Mouse (Mus musculus) stomach, embryonic 15.5 days (tissue): Measurements from ENCODE around the gene Slc25a48. TPM values are rescaled to one million over a fixed set of nuclear protein-coding genes. Genes with fewer than 3 reads are reported as not detected.

Experiments used
- ATAC-seq: fragments of 200-750 bp; cut with Nextera tagmentation; 2 replicates; pipeline ENCODE4 v1.8.0; 2017; ENCODE audit warnings: low read depth, moderate number of reproducible peaks, moderate TSS enrichment; ENCODE audit not compliant: insufficient read depth, low FRiP score
- H3K27ac ChIP-seq: fragments of 300-500 bp; sonication (generic); 2 replicates; pipeline ENCODE4 v1.5.1; 2015; ENCODE audit warnings: mild to moderate bottlenecking, inconsistent platforms
- H3K27me3 ChIP-seq: fragments of 300-500 bp; sonication (generic); replicated peaks from 2 replicates; pipeline ENCODE4 v1.6.1; 2015; ENCODE audit warnings: inconsistent platforms
- H3K36me3 ChIP-seq: fragments of 300-500 bp; sonication (generic); 2 replicates; pipeline ENCODE4 v1.6.1; 2015; ENCODE audit warnings: inconsistent platforms
- H3K4me1 ChIP-seq: fragments of 300-500 bp; sonication (generic); 2 replicates; pipeline ENCODE4 v1.6.1; 2015; ENCODE audit warnings: inconsistent platforms
- H3K4me2 ChIP-seq: fragments of 300-500 bp; sonication (generic); 2 replicates; pipeline ENCODE4 v1.6.1; 2015; ENCODE audit warnings: mild to moderate bottlenecking, inconsistent platforms
- H3K4me3 ChIP-seq: fragments of 300-500 bp; sonication (generic); replicated peaks from 2 replicates; pipeline ENCODE4 v1.5.1; 2015; ENCODE audit warnings: inconsistent platforms
- H3K9ac ChIP-seq: fragments of 300-500 bp; sonication (generic); 2 replicates; pipeline ENCODE4 v1.6.1; 2015; ENCODE audit warnings: inconsistent platforms
- H3K9me3 ChIP-seq: fragments of 300-500 bp; sonication (generic); 2 replicates; pipeline ENCODE4 v1.6.1; 2016; ENCODE audit warnings: inconsistent platforms
- WGBS: fragments of 180-500 bp; shearing (Covaris S2); methylation state at CpG from one replicate; pipeline ENCODE4 v1.1.7; 2015; 5-methylcytosine and 5-hydroxymethylcytosine counted together
- polyA plus RNA-seq: library from polyadenylated mRNA; unstranded; fragments of >200 nt; fragmentation: Nextera tagmentation; extraction: Ambion mirVana; gene quantifications from 2 replicates; pipeline ENCODE4 v1.2.1, GENCODE M21; 2015

The Slc25a48 gene
- polyA plus RNA-seq, 1 experiment from 2014 or later = 0.33 TPM

DNA sequence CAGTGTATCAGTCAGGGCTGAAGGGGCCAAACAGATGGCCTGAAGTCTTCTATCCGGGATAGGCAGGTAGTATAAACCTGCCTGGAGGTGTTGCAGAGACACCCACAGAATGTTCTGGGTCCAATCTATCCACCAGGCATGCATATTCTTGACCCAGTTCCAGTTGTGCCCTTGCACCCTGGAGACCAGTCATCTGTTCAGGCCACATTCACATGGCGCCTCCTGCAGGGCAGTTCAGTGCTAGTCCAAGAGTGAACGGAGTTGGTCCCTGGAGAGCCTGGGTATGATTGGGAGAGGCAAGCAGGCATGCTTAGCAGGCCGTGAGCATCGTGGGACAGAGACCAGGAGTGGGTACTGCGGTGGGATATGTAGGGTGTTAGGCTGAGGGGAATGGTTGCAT is 39.9 kb downstream of the Slc25a48 start:
- no peaks in the 10 kb centered on the region for H3K36me3 ChIP-seq
- H3K9me3 ChIP-seq = no peaks in the 10 kb centered on the region
- H3K27me3 ChIP-seq = no peaks in the 10 kb centered on the region
- no peak overlapping the region for H3K4me3 ChIP-seq
- no peak overlapping the region for H3K9ac ChIP-seq
- ATAC-seq = no peak
- WGBS = 83% methylated on average over 6 of the region's 6 CpGs
- H3K27ac ChIP-seq = no peak overlapping the region
- no peak overlapping the region for H3K4me2 ChIP-seq
- H3K4me1 ChIP-seq = no peaks in the 10 kb centered on the region

- Histone ChIP-seq H3K4me1 (no peaks in the 10 kb centered on the region), H3K36me3 (no peaks in the 10 kb centered on the region), H3K9ac (no peak within 1 kb of the TSS), H3K4me3 (no peak within 1 kb of the TSS), H3K27me3 (no peaks in the 10 kb centered on the region), H3K27ac (no peak within 1 kb of the TSS), H3K9me3 (no peaks in the 10 kb centered on the region), H3K4me2 (no peak within 1 kb of the TSS)
- 80% methylated on average over 3 of the region's 3 CpGs for WGBS
- ATAC-seq = no peak
Observed at GRCm38 (mm10) chr13:56482146-56482545, 44.0 kb downstream of the Slc25a48 start, which contains the start of gene Il9. Gene Il9 (minus strand): TSS chr13:56482246.

- Histone ChIP-seq H3K4me1 (no peaks in the 10 kb centered on the region), H3K9ac (no peak overlapping the region), H3K4me2 (no peak overlapping the region), H3K27me3 (no peaks in the 10 kb centered on the region), H3K9me3 (no peaks in the 10 kb centered on the region), H3K4me3 (no peak overlapping the region), H3K27ac (no peak overlapping the region), H3K36me3 (no peaks in the 10 kb centered on the region)
- no peak for ATAC-seq
- WGBS = 55% methylated on average over 5 of the region's 5 CpGs
Observed at GRCm38 (mm10) chr13:56488012-56488411, 49.9 kb downstream of the Slc25a48 start.

DNA sequence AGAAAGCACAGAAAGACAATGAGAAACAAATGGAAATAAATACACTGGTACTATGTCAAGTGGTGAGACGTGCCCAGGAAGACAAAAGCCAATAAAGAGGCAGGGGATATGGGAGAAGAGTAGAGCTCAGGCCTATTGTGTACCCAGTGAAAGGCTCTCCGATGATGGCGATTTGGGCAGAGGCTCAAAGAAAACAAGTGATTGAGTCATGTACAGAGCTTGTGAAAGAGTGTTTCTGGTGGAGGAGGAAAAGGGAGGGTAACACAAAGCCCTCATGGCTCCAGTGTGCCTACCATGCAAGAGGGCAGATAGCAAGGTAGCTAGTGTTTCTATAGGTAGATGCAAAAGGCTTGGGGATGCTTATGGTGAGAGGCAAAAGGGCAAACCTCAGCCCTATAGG is 56.3 kb downstream of the Slc25a48 start:
- 73% methylated on average over 3 of the region's 3 CpGs for WGBS
- Histone ChIP-seq H3K9ac (no peak overlapping the region), H3K27ac (no peak overlapping the region), H3K27me3 (no peaks in the 10 kb centered on the region), H3K36me3 (no peaks in the 10 kb centered on the region), H3K4me1 (no peaks in the 10 kb centered on the region), H3K4me2 (no peak overlapping the region), H3K4me3 (no peak overlapping the region), H3K9me3 (no peaks in the 10 kb centered on the region)
- no peak for ATAC-seq

DNA sequence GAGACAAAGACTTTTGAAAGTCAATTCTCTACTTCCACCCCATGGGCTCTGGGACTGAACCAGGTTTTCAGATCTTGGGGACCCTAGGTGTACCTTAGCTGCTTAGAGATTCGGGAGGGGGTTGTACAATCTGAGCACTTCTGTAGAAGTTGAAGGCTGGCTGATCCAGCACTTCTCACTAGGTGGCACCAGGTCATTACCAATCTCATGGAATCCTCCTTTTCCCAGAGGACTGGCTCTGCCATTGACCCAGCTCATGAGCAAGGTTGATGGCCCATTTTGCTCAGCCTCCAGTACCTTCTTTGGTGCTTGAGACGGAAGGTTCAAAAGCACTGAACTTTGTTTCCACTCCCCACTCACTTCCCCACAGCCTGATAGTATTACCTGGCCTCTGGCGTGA is 62.0 kb downstream of the Slc25a48 start:
- H3K9ac ChIP-seq = no peak overlapping the region

GRCm38 (mm10) chr13:56500636-56501035 is 62.5 kb downstream of the Slc25a48 start:
- Histone ChIP-seq H3K4me1 (no peaks in the 10 kb centered on the region), H3K36me3 (no peaks in the 10 kb centered on the region), H3K27ac (no peak overlapping the region), H3K9ac (no peak overlapping the region), H3K4me3 (no peak overlapping the region), H3K4me2 (no peak overlapping the region), H3K27me3 (no peaks in the 10 kb centered on the region), H3K9me3 (no peaks in the 10 kb centered on the region)
- no peak for ATAC-seq
- WGBS = 77% methylated on average over 8 of the region's 8 CpGs

More for the DNA sequence above, 62.0 kb downstream of the Slc25a48 start:
- WGBS = 68% methylated on average over 3 of the region's 3 CpGs
- no peak overlapping the region for H3K27ac ChIP-seq
- no peaks in the 10 kb centered on the region for H3K4me1 ChIP-seq
- no peak overlapping the region for H3K4me3 ChIP-seq
- no peaks in the 10 kb centered on the region for H3K36me3 ChIP-seq
- H3K9me3 ChIP-seq = no peaks in the 10 kb centered on the region
- H3K4me2 ChIP-seq = no peak overlapping the region
- ATAC-seq = no peak
- H3K27me3 ChIP-seq = no peaks in the 10 kb centered on the region

- no peak for ATAC-seq
- H3K27me3 ChIP-seq = no peaks in the 10 kb centered on the region
Observed at GRCm38 (mm10) chr13:56501866-56502420, 63.8 kb downstream of the Slc25a48 start.

DNA sequence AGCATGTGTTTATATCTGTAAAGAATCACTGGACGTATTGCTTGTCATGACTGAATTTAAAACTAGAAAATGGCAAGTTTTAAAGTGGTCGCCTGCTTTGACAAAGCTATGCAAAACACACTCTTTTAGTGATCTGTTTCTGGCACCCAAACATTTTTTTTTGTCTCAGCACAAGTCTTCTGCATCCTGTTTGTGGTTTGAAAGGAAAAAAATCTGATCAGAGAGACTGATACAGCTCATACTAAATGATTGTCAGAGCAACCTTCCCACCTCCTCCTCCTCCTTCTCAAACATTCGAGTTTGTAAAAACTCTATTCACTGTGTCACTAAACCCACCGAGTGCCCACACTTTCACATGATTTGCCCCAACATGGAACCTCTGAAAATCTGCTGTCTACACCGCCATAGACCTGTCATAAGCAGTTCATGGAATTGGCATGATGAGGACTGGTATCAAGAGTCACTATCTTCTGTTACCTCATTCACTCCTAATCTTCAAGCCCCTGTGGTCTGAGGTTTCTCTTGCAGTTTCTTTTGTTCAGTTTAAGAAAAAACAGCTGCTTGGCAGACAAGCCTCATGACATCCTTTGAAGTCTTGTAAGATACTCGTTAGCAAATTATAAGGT is 68.8 kb downstream of the Slc25a48 start:
- no peaks in the 10 kb centered on the region for H3K9me3 ChIP-seq
- no peak overlapping the region for H3K4me2 ChIP-seq
- H3K36me3 ChIP-seq = no peaks in the 10 kb centered on the region
- WGBS = 69% methylated on average over 6 of the region's 6 CpGs
- no peaks in the 10 kb centered on the region for H3K27me3 ChIP-seq
- H3K4me3 ChIP-seq = no peak overlapping the region
- no peak overlapping the region for H3K9ac ChIP-seq
- no peaks in the 10 kb centered on the region for H3K4me1 ChIP-seq
- ATAC-seq = no peak
- H3K27ac ChIP-seq = no peak overlapping the region

More at GRCm38 (mm10) chr13:56501866-56502420, 63.8 kb downstream of the Slc25a48 start:
- Histone ChIP-seq H3K4me1 (no peaks in the 10 kb centered on the region), H3K4me2 (no peak overlapping the region), H3K9ac (no peak overlapping the region), H3K27ac (no peak overlapping the region), H3K9me3 (no peaks in the 10 kb centered on the region), H3K36me3 (no peaks in the 10 kb centered on the region), H3K4me3 (no peak overlapping the region)
- WGBS = 58% methylated on average over 6 of the region's 6 CpGs

DNA sequence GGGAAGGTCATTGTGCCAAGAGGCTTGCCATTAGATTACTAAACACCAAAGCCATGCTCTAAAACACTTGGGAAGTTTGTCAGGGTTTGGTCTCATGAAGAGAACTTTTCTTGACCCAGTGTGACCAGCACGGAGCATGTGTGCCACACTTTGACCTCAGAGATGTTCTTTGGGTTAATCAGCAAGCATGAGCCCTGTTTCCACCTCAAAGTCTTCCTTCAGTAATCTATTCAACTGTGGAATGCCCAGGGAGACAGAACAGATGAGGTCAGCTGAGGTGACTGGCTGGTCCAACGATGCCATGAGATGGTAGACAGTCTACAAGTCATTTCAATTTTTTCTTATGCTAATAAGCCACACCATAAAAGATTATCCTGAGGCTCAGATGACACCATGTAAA is 71.6 kb downstream of the Slc25a48 start:
- no peaks in the 10 kb centered on the region for H3K36me3 ChIP-seq
- H3K9me3 ChIP-seq = no peaks in the 10 kb centered on the region
- H3K4me1 ChIP-seq = no peaks in the 10 kb centered on the region
- 78% methylated on average over 2 of the region's 2 CpGs for WGBS
- H3K9ac ChIP-seq = no peak overlapping the region
- H3K27me3 ChIP-seq = no peaks in the 10 kb centered on the region
- no peak for ATAC-seq
- H3K4me3 ChIP-seq = no peak overlapping the region
- no peak overlapping the region for H3K4me2 ChIP-seq
- no peak overlapping the region for H3K27ac ChIP-seq

GRCm38 (mm10) chr13:56513595-56513994 is 75.4 kb downstream of the Slc25a48 start:
- Histone ChIP-seq H3K4me3 (no peak overlapping the region), H3K27me3 (no peaks in the 10 kb centered on the region), H3K9ac (no peak overlapping the region), H3K4me1 (no peaks in the 10 kb centered on the region), H3K27ac (no peak overlapping the region), H3K9me3 (no peaks in the 10 kb centered on the region), H3K4me2 (no peak overlapping the region), H3K36me3 (no peaks in the 10 kb centered on the region)
- ATAC-seq = no peak

DNA sequence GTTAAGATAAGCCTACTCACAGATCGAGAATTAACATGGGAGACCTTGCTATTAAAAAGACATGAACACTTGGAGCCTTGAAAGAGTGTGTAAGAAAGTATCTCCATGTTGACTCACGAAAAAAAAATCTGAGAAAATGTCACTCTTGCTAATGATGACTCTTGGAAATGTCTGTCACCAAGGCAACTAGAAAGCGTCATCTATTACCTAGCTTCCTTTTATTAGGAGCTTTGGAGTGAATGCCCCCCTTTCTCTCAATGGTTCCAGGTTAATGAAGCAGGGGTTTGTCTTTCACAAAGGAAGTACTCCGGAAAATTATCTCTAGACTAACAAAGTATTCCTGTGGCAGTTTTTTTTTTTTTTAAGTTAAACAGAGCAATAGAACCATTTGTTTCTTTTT is 78.2 kb downstream of the Slc25a48 start:
- H3K9me3 ChIP-seq = no peaks in the 10 kb centered on the region
- no peak overlapping the region for H3K27ac ChIP-seq
- no peak overlapping the region for H3K4me2 ChIP-seq
- no peak overlapping the region for H3K9ac ChIP-seq
- ATAC-seq = no peak
- H3K36me3 ChIP-seq = no peaks in the 10 kb centered on the region
- no peaks in the 10 kb centered on the region for H3K4me1 ChIP-seq
- no peaks in the 10 kb centered on the region for H3K27me3 ChIP-seq
- 59% methylated on average over 4 of the region's 4 CpGs for WGBS
- H3K4me3 ChIP-seq = no peak overlapping the region

GRCm38 (mm10) chr13:56516816-56517215 is 78.7 kb downstream of the Slc25a48 start:
- 52% methylated on average over 7 of the region's 7 CpGs for WGBS

More at GRCm38 (mm10) chr13:56516816-56517215, 78.7 kb downstream of the Slc25a48 start:
- Histone ChIP-seq H3K36me3 (no peaks in the 10 kb centered on the region), H3K9me3 (no peaks in the 10 kb centered on the region), H3K4me3 (no peak overlapping the region), H3K4me1 (no peaks in the 10 kb centered on the region), H3K27me3 (no peaks in the 10 kb centered on the region), H3K4me2 (no peak overlapping the region), H3K27ac (no peak overlapping the region), H3K9ac (no peak overlapping the region)
- ATAC-seq = no peak
